Mouse (Mus musculus): Measurements from ENCODE around the gene Fam76a.

Fam76a gene

GRCm38 (mm10) chr4:132884064-132884843 is 38.1 kb downstream of the Fam76a start, which contains the start of gene Stx12:
Gene Stx12 (minus strand): TSS chr4:132884509.
- peak; percentile 87 for DNase-seq (ENCODE audit: low spot score)

GRCm38 (mm10) chr4:132883561-132884063 is 38.7 kb downstream of the Fam76a start:
- peak; percentile 42 for DNase-seq (ENCODE audit: low spot score)

GRCm38 (mm10) chr4:132874363-132875097 is 47.8 kb downstream of the Fam76a start:
- no peak for DNase-seq (ENCODE audit: low spot score)

- peak; percentile 16 for DNase-seq (ENCODE audit: low spot score)
Observed at GRCm38 (mm10) chr4:132873481-132874362, 48.6 kb downstream of the Fam76a start.

GRCm38 (mm10) chr4:132871116-132871515 is 51.2 kb downstream of the Fam76a start:
- DNase-seq (ENCODE audit: low spot score), result no peak

- no peak for DNase-seq (ENCODE audit: low spot score)
Observed at GRCm38 (mm10) chr4:132864856-132865255, 57.5 kb downstream of the Fam76a start.

GRCm38 (mm10) chr4:132863012-132863411 is 59.3 kb downstream of the Fam76a start:
- no peak for DNase-seq (ENCODE audit: low spot score)

GRCm38 (mm10) chr4:132860880-132861279 is 61.5 kb downstream of the Fam76a start:
- DNase-seq (ENCODE audit: low spot score), result no peak

Measured in adipocyte (in vitro differentiated cells).